Mouse (Mus musculus): ENCODE data around the gene Gprc5d. TPM values are rescaled to one million over a fixed set of nuclear protein-coding genes. Genes with fewer than 3 reads are reported as not detected.

Gprc5d gene
- total RNA-seq, 2 experiments from 2014 or later: not detected

- DNase-seq: no peak
- intact Hi-C loops (cut with DNase I): no loop called here
These were observed 41.9 kb downstream of the Gprc5d start for GRCm38 (mm10) chr6:135076202-135076601.

GRCm38 (mm10) chr6:135074405-135074947, 43.6 kb downstream of the Gprc5d start:
- intact Hi-C loops (cut with DNase I): no loop called here
- no peak for DNase-seq

- intact Hi-C loops (cut with DNase I): no loop called here
- no peak for DNase-seq
These were observed 47.7 kb downstream of the Gprc5d start for GRCm38 (mm10) chr6:135070347-135070746.

GRCm38 (mm10) chr6:135069856-135070255, 48.2 kb downstream of the Gprc5d start:
- no peak for DNase-seq
- intact Hi-C loops (cut with DNase I): no loop called here

GRCm38 (mm10) chr6:135068221-135068620, 49.9 kb downstream of the Gprc5d start:
- intact Hi-C loops (cut with DNase I): no loop called here
- DNase-seq: no peak

- intact Hi-C loops (cut with DNase I): no loop called here
- DNase-seq: no peak
These were observed 51.2 kb downstream of the Gprc5d start for GRCm38 (mm10) chr6:135066795-135067445.

- DNase-seq: peak; percentile 56 to 58
These were observed 52.7 kb downstream of the Gprc5d start, which contains the start of gene Gprc5a for GRCm38 (mm10) chr6:135065236-135065957. Gprc5a (plus strand) TSS chr6:135065651.

GRCm38 (mm10) chr6:135064621-135065020, 53.5 kb downstream of the Gprc5d start:
- intact Hi-C loops (cut with DNase I): no loop called here
- DNase-seq: no peak

More at GRCm38 (mm10) chr6:135065236-135065957, 52.7 kb downstream of the Gprc5d start, which contains the start of gene Gprc5a:
- intact Hi-C loops (cut with DNase I): no loop called here

GRCm38 (mm10) chr6:135060728-135061127, 57.4 kb downstream of the Gprc5d start:
- no peak for DNase-seq
- intact Hi-C loops (cut with DNase I): no loop called here

Other genes starting within 250 kb of the Gprc5d start
- gene Gpr19, start 219.7 kb downstream of the Gprc5d start, total RNA-seq (2021): 1 to 10 TPM; 4.4 to 4.7 TPM
- gene Cdkn1b, start 197.9 kb downstream of the Gprc5d start, total RNA-seq (2021): 10 to 100 TPM; 47.5 to 49.0 TPM
- 10 to 100 TPM; 15.4 to 18.5 TPM for gene Apold1, start 136.6 kb downstream of the Gprc5d start, total RNA-seq (2021)
- 10 to 100 TPM; 39.3 to 43.3 TPM for gene Ddx47, start 106.7 kb downstream of the Gprc5d start, total RNA-seq (2021)
- gene Gprc5a, start 52.6 kb downstream of the Gprc5d start, total RNA-seq (2021): 1 to 10 TPM; 2.8 to 2.9 TPM
- gene Fam234b, start 79.7 kb upstream of the Gprc5d start, total RNA-seq (2021): 1 to 10 TPM; 6.3 to 7.8 TPM
- 10 to 100 TPM; 44.8 to 45.9 TPM for gene Hebp1, start 79.7 kb upstream of the Gprc5d start, total RNA-seq (2021)
- gene Gsg1, start 136.1 kb upstream of the Gprc5d start, total RNA-seq (2021): under 1 TPM in 1 of 2 experiments, not detected in 1; 0.86 TPM
- not detected for gene Pbp2, start 192.1 kb upstream of the Gprc5d start, total RNA-seq (2021)
- 100 to 1,000 TPM; 102 to 124 TPM for gene Emp1, start 244.3 kb upstream of the Gprc5d start, total RNA-seq (2021)